Mouse (Mus musculus) forebrain, embryonic 15.5 days (tissue): ENCODE data around the gene Fetub. TPM values are rescaled to one million over a fixed set of nuclear protein-coding genes. Genes with fewer than 3 reads are reported as not detected.

Experiments
- ATAC-seq: fragments of 200-750 bp; cut with Nextera tagmentation; replicated peaks from 2 replicates; pipeline ENCODE4 v1.8.0; 2017; ENCODE audit warnings: mild to moderate bottlenecking, moderate TSS enrichment, moderate library complexity
- H3K27ac ChIP-seq: fragments of 300-500 bp; sonication (generic); replicated peaks from 2 replicates; pipeline ENCODE4 v1.5.1; 2015; ENCODE audit warnings: mild to moderate bottlenecking, inconsistent platforms
- H3K27me3 ChIP-seq: fragments of 300-500 bp; sonication (generic); 2 replicates; pipeline ENCODE4 v1.6.1; 2015; ENCODE audit warnings: inconsistent platforms
- H3K36me3 ChIP-seq: fragments of 300-500 bp; sonication (generic); 2 replicates; pipeline ENCODE4 v1.6.1; 2015; ENCODE audit warnings: mild to moderate bottlenecking, inconsistent platforms
- H3K4me1 ChIP-seq: fragments of 300-500 bp; sonication (generic); 2 replicates; pipeline ENCODE4 v1.6.1; 2015; ENCODE audit warnings: inconsistent platforms
- H3K4me2 ChIP-seq: fragments of 300-500 bp; sonication (generic); replicated peaks from 2 replicates; pipeline ENCODE4 v1.6.1; 2015; ENCODE audit warnings: mild to moderate bottlenecking, inconsistent platforms
- H3K4me3 ChIP-seq: fragments of 300-500 bp; sonication (generic); 2 replicates; pipeline ENCODE4 v1.5.1; 2015; ENCODE audit warnings: mild to moderate bottlenecking, inconsistent platforms
- H3K9ac ChIP-seq: fragments of 300-500 bp; sonication (generic); replicated peaks from 2 replicates; pipeline ENCODE4 v1.6.1; 2015; ENCODE audit warnings: mild to moderate bottlenecking, inconsistent platforms
- H3K9me3 ChIP-seq: fragments of 300-500 bp; sonication (generic); 2 replicates; pipeline ENCODE4 v1.6.1; 2016; ENCODE audit warnings: inconsistent platforms
- WGBS: fragments of 180-500 bp; shearing (Covaris S2); methylation state at CpG from one replicate; pipeline ENCODE4 v1.1.7; 2015; ENCODE audit warnings: mixed read lengths; 5-methylcytosine and 5-hydroxymethylcytosine counted together
- polyA plus RNA-seq: library from polyadenylated mRNA; unstranded; fragments of >200 nt; fragmentation: Nextera tagmentation; extraction: Ambion mirVana; gene quantifications from 2 replicates; pipeline ENCODE4 v1.2.1, GENCODE M21; 2015

Fetub gene
- polyA plus RNA-seq, 1 experiment from 2014 or later = not detected

- ATAC-seq = no peak
- H3K36me3 ChIP-seq = no peaks in the 10 kb centered on the region
- H3K27me3 ChIP-seq = no peaks in the 10 kb centered on the region
- 85% methylated on average over 2 of the region's 2 CpGs for WGBS
- no peak overlapping the region for H3K4me3 ChIP-seq
- H3K4me1 ChIP-seq = no peaks in the 10 kb centered on the region
- H3K9ac ChIP-seq = no peak overlapping the region
- no peak overlapping the region for H3K27ac ChIP-seq
- H3K9me3 ChIP-seq = no peaks in the 10 kb centered on the region
- no peak overlapping the region for H3K4me2 ChIP-seq
These were observed 29.2 kb downstream of the Fetub start for GRCm38 (mm10) chr16:22947371-22947770.

- H3K9me3 ChIP-seq = no peaks in the 10 kb centered on the region
- WGBS = 91% methylated on average over 6 of the region's 6 CpGs
- no peak within 1 kb of the TSS for H3K4me2 ChIP-seq
- ATAC-seq = no peak
- H3K27ac ChIP-seq = no peak within 1 kb of the TSS
- no peaks in the 10 kb centered on the region for H3K27me3 ChIP-seq
- H3K36me3 ChIP-seq = no peaks in the 10 kb centered on the region
- no peak within 1 kb of the TSS for H3K9ac ChIP-seq
- no peak within 1 kb of the TSS for H3K4me3 ChIP-seq
- no peaks in the 10 kb centered on the region for H3K4me1 ChIP-seq
These were observed 32.8 kb downstream of the Fetub start, which contains the start of gene Hrg for GRCm38 (mm10) chr16:22950840-22951395. Hrg (plus strand) TSS chr16:22951072.

GRCm38 (mm10) chr16:22953069-22953468 is 34.9 kb downstream of the Fetub start:
- ATAC-seq = no peak
- 44% methylated on average over 4 of the region's 4 CpGs for WGBS

GRCm38 (mm10) chr16:22955397-22956084 is 37.4 kb downstream of the Fetub start:
- Histone ChIP-seq H3K4me3 (no peak overlapping the region), H3K4me2 (no peak overlapping the region), H3K4me1 (no peaks in the 10 kb centered on the region), H3K36me3 (no peaks in the 10 kb centered on the region), H3K9ac (no peak overlapping the region), H3K9me3 (no peaks in the 10 kb centered on the region), H3K27ac (no peak overlapping the region), H3K27me3 (no peaks in the 10 kb centered on the region)
- WGBS = 59% methylated on average over 13 of the region's 13 CpGs
- ATAC-seq = no peak; the same call in 1 of the 2 replicates

More at GRCm38 (mm10) chr16:22953069-22953468, 34.9 kb downstream of the Fetub start:
- Histone ChIP-seq H3K36me3 (no peaks in the 10 kb centered on the region), H3K27ac (no peak overlapping the region), H3K27me3 (no peaks in the 10 kb centered on the region), H3K4me3 (no peak overlapping the region), H3K9ac (no peak overlapping the region), H3K4me1 (no peaks in the 10 kb centered on the region), H3K9me3 (no peaks in the 10 kb centered on the region), H3K4me2 (no peak overlapping the region)

GRCm38 (mm10) chr16:22956085-22956439 is 37.9 kb downstream of the Fetub start:
- no peaks in the 10 kb centered on the region for H3K36me3 ChIP-seq
- ATAC-seq = no peak
- no peaks in the 10 kb centered on the region for H3K27me3 ChIP-seq
- H3K4me1 ChIP-seq = no peaks in the 10 kb centered on the region
- H3K4me3 ChIP-seq = no peak overlapping the region
- no peak overlapping the region for H3K9ac ChIP-seq
- WGBS = 71% methylated on average over 11 of the region's 11 CpGs
- H3K4me2 ChIP-seq = no peak overlapping the region
- no peaks in the 10 kb centered on the region for H3K9me3 ChIP-seq
- no peak overlapping the region for H3K27ac ChIP-seq

GRCm38 (mm10) chr16:22961073-22961472 is 42.9 kb downstream of the Fetub start:
- no peaks in the 10 kb centered on the region for H3K9me3 ChIP-seq
- H3K4me1 ChIP-seq = no peaks in the 10 kb centered on the region
- H3K4me3 ChIP-seq = no peak overlapping the region
- no peaks in the 10 kb centered on the region for H3K36me3 ChIP-seq
- H3K4me2 ChIP-seq = no peak overlapping the region
- H3K27ac ChIP-seq = no peak overlapping the region
- 93% methylated on average over 8 of the region's 8 CpGs for WGBS
- ATAC-seq = no peak
- H3K9ac ChIP-seq = no peak overlapping the region
- H3K27me3 ChIP-seq = no peaks in the 10 kb centered on the region

GRCm38 (mm10) chr16:22962256-22962655 is 44.1 kb downstream of the Fetub start:
- 85% methylated on average over 5 of the region's 5 CpGs for WGBS
- H3K27me3 ChIP-seq = no peaks in the 10 kb centered on the region
- H3K27ac ChIP-seq = no peak overlapping the region
- no peaks in the 10 kb centered on the region for H3K9me3 ChIP-seq
- H3K4me1 ChIP-seq = no peaks in the 10 kb centered on the region
- H3K4me2 ChIP-seq = no peak overlapping the region
- no peak for ATAC-seq
- H3K4me3 ChIP-seq = no peak overlapping the region
- H3K9ac ChIP-seq = no peak overlapping the region
- no peaks in the 10 kb centered on the region for H3K36me3 ChIP-seq

- H3K36me3 ChIP-seq = no peaks in the 10 kb centered on the region
- no peaks in the 10 kb centered on the region for H3K27me3 ChIP-seq
- H3K4me3 ChIP-seq = no peak overlapping the region
- no peak overlapping the region for H3K9ac ChIP-seq
- H3K27ac ChIP-seq = no peak overlapping the region
- H3K4me2 ChIP-seq = no peak overlapping the region
- H3K4me1 ChIP-seq = no peaks in the 10 kb centered on the region
- no peak for ATAC-seq
- H3K9me3 ChIP-seq = no peaks in the 10 kb centered on the region
These were observed 45.2 kb downstream of the Fetub start for GRCm38 (mm10) chr16:22963293-22963692.

GRCm38 (mm10) chr16:22967383-22968030 is 49.4 kb downstream of the Fetub start:
- no peaks in the 10 kb centered on the region for H3K27me3 ChIP-seq
- no peak overlapping the region for H3K4me3 ChIP-seq
- H3K4me2 ChIP-seq = no peak overlapping the region
- H3K4me1 ChIP-seq = no peaks in the 10 kb centered on the region
- ATAC-seq = no peak
- no peak overlapping the region for H3K27ac ChIP-seq
- 72% methylated on average over 1 of the region's 1 CpGs for WGBS
- H3K36me3 ChIP-seq = no peaks in the 10 kb centered on the region
- no peak overlapping the region for H3K9ac ChIP-seq
- H3K9me3 ChIP-seq = no peaks in the 10 kb centered on the region

Other genes with a start within 250 kb of the Fetub start
- gene Crygs, start 106.8 kb upstream of the Fetub start, polyA plus RNA-seq = not detected in 2 replicates
- 22.5 and 23.1 TPM in 2 replicates for gene Tbccd1, start 60.7 kb upstream of the Fetub start, polyA plus RNA-seq
- gene Dnajb11, start 60.5 kb upstream of the Fetub start, polyA plus RNA-seq = 84.9 and 85.2 TPM in 2 replicates
- 1.2 TPM in 1 of 2 replicates, not detected in the other for gene Ahsg, start 27.1 kb upstream of the Fetub start, polyA plus RNA-seq
- not detected in 2 replicates for gene Hrg, start 32.7 kb downstream of the Fetub start, polyA plus RNA-seq
- not detected in 2 replicates for gene Kng2, start 111.1 kb downstream of the Fetub start, polyA plus RNA-seq
- gene Kng1, start 139.5 kb downstream of the Fetub start, polyA plus RNA-seq = 0.80 TPM in 1 of 2 replicates, not detected in the other
- gene Eif4a2, start 189.1 kb downstream of the Fetub start, polyA plus RNA-seq = 338 and 359 TPM in 2 replicates
- 71.7 and 87.2 TPM in 2 replicates for gene Rfc4, start 209.4 kb downstream of the Fetub start, polyA plus RNA-seq
- gene Adipoq, start 228.2 kb downstream of the Fetub start, polyA plus RNA-seq = not detected in 2 replicates